Mouse (Mus musculus) B cell, adult 2 months (primary cell): ENCODE data around the gene Sh3pxd2a.
A peak's percentile ranks its signal among the peaks of the same experiment; 100 is the strongest.

ENCODE experiments used
- DNase-seq, 2 experiments: peaks; one replicate each; pipeline ENCODE4 v3.0.0; 2022

Sh3pxd2a gene

GRCm38 (mm10) chr19:47455001-47455755 is 9.0 kb downstream of the Sh3pxd2a start:
- DNase-seq = peak; percentile 54 to 56

- DNase-seq = no peak
These were observed 9.8 kb downstream of the Sh3pxd2a start for GRCm38 (mm10) chr19:47454167-47455000.

- no peak for DNase-seq
These were observed 10.8 kb downstream of the Sh3pxd2a start for GRCm38 (mm10) chr19:47453352-47453751.

- DNase-seq = no peak
These were observed 11.5 kb downstream of the Sh3pxd2a start for GRCm38 (mm10) chr19:47452682-47453081.

- DNase-seq = no peak
These were observed 12.0 kb downstream of the Sh3pxd2a start for GRCm38 (mm10) chr19:47452211-47452610.

GRCm38 (mm10) chr19:47451476-47452113 is 12.6 kb downstream of the Sh3pxd2a start:
- DNase-seq = peak; percentile 42 to 44

GRCm38 (mm10) chr19:47450261-47451137 is 13.7 kb downstream of the Sh3pxd2a start:
- peak; percentile 41 to 48 for DNase-seq

- peak in 1 of 2 experiments; percentile 18 for DNase-seq
These were observed 14.5 kb downstream of the Sh3pxd2a start for GRCm38 (mm10) chr19:47449513-47450227.

GRCm38 (mm10) chr19:47448618-47449151 is 15.5 kb downstream of the Sh3pxd2a start:
- peak; percentile 43 to 45 for DNase-seq

- peak; percentile 85 to 86 for DNase-seq
These were observed 17.3 kb downstream of the Sh3pxd2a start for GRCm38 (mm10) chr19:47446841-47447365.

- DNase-seq = peak; percentile 26 to 38
These were observed 18.1 kb downstream of the Sh3pxd2a start for GRCm38 (mm10) chr19:47446130-47446529.

- DNase-seq = no peak
These were observed 18.5 kb downstream of the Sh3pxd2a start for GRCm38 (mm10) chr19:47445726-47446125.

GRCm38 (mm10) chr19:47444488-47444887 is 19.7 kb downstream of the Sh3pxd2a start:
- DNase-seq = no peak

- DNase-seq = no peak
These were observed 21.9 kb downstream of the Sh3pxd2a start for GRCm38 (mm10) chr19:47442294-47442627.

GRCm38 (mm10) chr19:47441541-47442293 is 22.5 kb downstream of the Sh3pxd2a start:
- DNase-seq = peak; percentile 49 to 58

- DNase-seq = peak; percentile 20 to 30
These were observed 23.2 kb downstream of the Sh3pxd2a start for GRCm38 (mm10) chr19:47440967-47441366.

- no peak for DNase-seq
These were observed 23.8 kb downstream of the Sh3pxd2a start for GRCm38 (mm10) chr19:47440435-47440803.

- peak; percentile 32 to 36 for DNase-seq
These were observed 24.3 kb downstream of the Sh3pxd2a start for GRCm38 (mm10) chr19:47439726-47440434.

GRCm38 (mm10) chr19:47438445-47438844 is 25.8 kb downstream of the Sh3pxd2a start:
- no peak for DNase-seq

GRCm38 (mm10) chr19:47437040-47437439 is 27.2 kb downstream of the Sh3pxd2a start:
- DNase-seq = no peak
